Mouse (Mus musculus) heart, embryonic 12.5 days (tissue): ENCODE measurements around the gene Vmn2r37. TPM values are rescaled to one million over a fixed set of nuclear protein-coding genes. Genes with fewer than 3 reads are reported as not detected.
"Not testable (repeated sequence)": the region's sequence is repeated elsewhere in the genome, so short reads cannot be mapped to it uniquely, and the experiment has no call there.

ENCODE experiments used
- ATAC-seq: fragments of 200-750 bp; cut with Nextera tagmentation; 2 replicates; pipeline ENCODE4 v1.8.0; 2017; ENCODE audit warnings: moderate TSS enrichment, moderate library complexity; ENCODE audit not compliant: insufficient number of reproducible peaks, low FRiP score
- H3K27ac ChIP-seq: fragments of 300-500 bp; sonication (generic); 2 replicates; pipeline ENCODE4 v1.5.1; 2016; ENCODE audit warnings: mild to moderate bottlenecking, moderate library complexity; ENCODE audit not compliant: poor library complexity, severe bottlenecking
- H3K27me3 ChIP-seq: fragments of 300-500 bp; sonication (generic); replicated peaks from 2 replicates; pipeline ENCODE4 v1.6.1; 2016; ENCODE audit warnings: mild to moderate bottlenecking, moderate library complexity
- H3K36me3 ChIP-seq: fragments of 300-500 bp; sonication (generic); 2 replicates; pipeline ENCODE4 v1.6.1; 2016; ENCODE audit warnings: mild to moderate bottlenecking, moderate library complexity
- H3K4me1 ChIP-seq: fragments of 300-500 bp; sonication (generic); replicated peaks from 2 replicates; pipeline ENCODE4 v1.6.1; 2016; ENCODE audit warnings: mild to moderate bottlenecking
- H3K4me2 ChIP-seq: fragments of 300-500 bp; sonication (generic); 2 replicates; pipeline ENCODE4 v1.6.1; 2016; ENCODE audit warnings: mild to moderate bottlenecking, moderate library complexity
- H3K4me3 ChIP-seq: fragments of 300-500 bp; sonication (generic); 2 replicates; pipeline ENCODE4 v1.5.1; 2016; ENCODE audit warnings: mild to moderate bottlenecking
- H3K9ac ChIP-seq: fragments of 300-500 bp; sonication (generic); 2 replicates; pipeline ENCODE4 v1.6.1; 2016; ENCODE audit warnings: mild to moderate bottlenecking, moderate library complexity
- H3K9me3 ChIP-seq: fragments of 300-500 bp; sonication (generic); replicated peaks from 2 replicates; pipeline ENCODE4 v1.6.1; 2016; ENCODE audit warnings: mild to moderate bottlenecking, moderate library complexity
- WGBS: fragments of 180-500 bp; shearing (Covaris S2); methylation state at CpG from one replicate; pipeline ENCODE4 v1.1.7; 2016; 5-methylcytosine and 5-hydroxymethylcytosine counted together
- polyA plus RNA-seq: library from polyadenylated mRNA; unstranded; fragments of >200 nt; fragmentation: Nextera tagmentation; extraction: Ambion mirVana; gene quantifications from 2 replicates; pipeline ENCODE4 v1.2.1, GENCODE M21; 2016

Vmn2r37 gene
- polyA plus RNA-seq = not detected in 2 replicates

- H3K4me1 ChIP-seq, H3K27ac ChIP-seq, H3K4me2 ChIP-seq, H3K4me3 ChIP-seq, ATAC-seq, H3K9me3 ChIP-seq, H3K9ac ChIP-seq, H3K27me3 ChIP-seq, H3K36me3 ChIP-seq: not testable (repeated sequence)
- 50% methylated on average over 2 of the region's 2 CpGs for WGBS
These were observed at the start of gene Vmn2r37 for GRCm38 (mm10) chr7:9223553-9223952. Vmn2r37 (minus strand) TSS chr7:9223653.

Other genes starting within 250 kb of the Vmn2r37 start
- gene Vmn2r39, start 192.9 kb downstream of the Vmn2r37 start, polyA plus RNA-seq = not detected in 2 replicates
- not detected in 2 replicates for gene Vmn2r38, start 125.8 kb downstream of the Vmn2r37 start, polyA plus RNA-seq